Mouse (Mus musculus): ENCODE data around the gene Atp2b2.
A peak's percentile ranks its signal among the peaks of the same experiment; 100 is the strongest.

Atp2b2 gene

DNA sequence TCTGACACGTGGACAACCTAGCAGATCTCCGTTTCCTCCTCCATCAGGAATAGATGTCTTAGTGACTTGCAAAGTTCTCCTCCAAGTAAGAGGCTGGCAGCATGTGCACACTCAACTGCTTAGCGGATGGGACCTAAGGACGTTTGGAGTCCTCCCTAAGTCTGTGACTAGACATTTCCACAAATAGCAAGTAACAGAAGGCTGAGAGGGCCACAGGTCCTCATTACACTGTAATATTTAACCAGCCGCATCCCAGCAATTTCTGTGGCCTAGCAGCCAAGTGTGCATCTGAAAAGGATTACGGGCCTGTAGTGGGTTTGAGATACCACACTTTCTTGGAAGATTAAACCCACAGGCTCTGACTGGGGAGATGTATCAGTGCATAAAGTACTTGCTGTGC, 30.4 kb downstream of the Atp2b2 start:
- no peak for DNase-seq (ENCODE audit: low read depth)

DNA sequence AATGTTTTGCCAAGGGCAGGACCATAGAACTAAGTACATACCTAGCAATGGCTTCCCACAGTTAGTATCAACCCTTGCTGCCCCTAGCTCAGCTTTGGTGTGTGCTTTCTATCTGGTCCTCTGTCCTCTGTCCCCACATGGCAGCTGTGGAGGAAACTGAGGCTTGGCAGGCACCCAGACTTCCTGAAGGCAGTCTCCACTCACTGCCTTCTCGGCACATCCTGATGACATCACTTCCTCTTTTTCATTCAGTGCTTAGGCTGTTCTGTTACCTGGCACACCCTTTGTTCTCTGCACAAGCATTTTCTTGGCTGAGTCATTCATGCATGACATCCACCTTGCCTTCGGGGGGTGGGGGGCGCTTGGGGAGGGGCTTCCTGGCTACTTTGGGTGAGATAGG, 38.6 kb downstream of the Atp2b2 start:
- DNase-seq (ENCODE audit: low read depth), result peak; percentile 74

DNA sequence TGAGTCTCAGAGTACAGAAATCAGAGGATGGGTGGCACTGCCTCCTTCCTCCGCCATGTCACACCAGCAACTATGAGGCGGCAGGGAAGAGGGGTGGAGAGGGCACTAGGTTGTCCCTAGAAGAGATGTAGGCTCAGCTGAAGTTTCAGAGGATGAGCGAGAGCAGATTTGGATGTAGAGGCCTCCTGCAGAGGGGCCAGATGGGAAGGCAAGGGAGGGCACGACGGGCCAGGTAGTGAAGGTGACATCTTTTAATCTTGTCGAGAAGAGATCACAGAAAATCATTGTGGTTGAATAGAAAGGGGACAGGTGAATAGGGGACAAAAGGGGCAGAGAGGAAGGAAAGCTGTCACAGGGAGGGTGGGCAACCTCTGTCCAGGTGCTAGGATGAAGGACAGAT, 41.5 kb downstream of the Atp2b2 start:
- no peak for DNase-seq (ENCODE audit: low read depth)

DNA sequence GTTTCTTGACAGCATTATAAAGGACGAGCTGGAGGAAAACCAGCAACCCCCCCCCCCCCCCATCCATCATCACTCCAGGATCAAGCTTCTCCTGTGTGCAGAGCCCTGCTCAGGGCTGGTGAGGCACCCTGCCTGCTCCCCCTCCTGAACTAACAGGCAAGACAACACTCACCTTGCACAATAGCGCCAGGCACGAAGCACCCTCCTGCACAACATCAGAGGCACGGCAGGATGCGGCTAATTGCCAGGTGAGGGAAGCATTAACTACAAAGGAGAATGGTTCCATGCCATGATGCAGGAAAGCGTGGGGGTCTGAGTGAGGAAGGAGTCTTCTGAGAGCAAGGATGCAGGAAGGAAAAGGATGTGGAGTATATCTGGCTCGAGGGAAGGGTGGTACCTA, 42.1 kb downstream of the Atp2b2 start:
- no peak for DNase-seq (ENCODE audit: low read depth)

DNA sequence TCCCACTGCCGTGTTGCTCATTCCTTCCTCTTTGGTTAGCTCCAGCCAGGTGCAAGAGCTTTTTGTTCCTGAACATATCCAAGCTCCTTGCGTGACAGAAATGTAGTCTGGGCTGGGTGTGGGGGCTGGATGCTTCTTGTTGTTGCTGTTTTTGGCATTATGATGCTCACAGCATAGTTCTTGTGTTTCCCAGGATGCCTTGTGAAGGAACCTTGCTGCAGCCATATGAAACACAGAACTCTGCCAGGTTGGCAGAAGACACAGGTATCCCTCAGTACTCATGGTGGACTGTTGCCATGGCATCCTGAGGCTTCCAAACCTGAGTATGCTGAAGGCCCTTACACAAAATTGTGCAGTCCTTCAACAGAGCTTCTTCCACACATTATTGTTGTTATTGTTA, 44.0 kb downstream of the Atp2b2 start:
- no peak for DNase-seq (ENCODE audit: low read depth)

DNA sequence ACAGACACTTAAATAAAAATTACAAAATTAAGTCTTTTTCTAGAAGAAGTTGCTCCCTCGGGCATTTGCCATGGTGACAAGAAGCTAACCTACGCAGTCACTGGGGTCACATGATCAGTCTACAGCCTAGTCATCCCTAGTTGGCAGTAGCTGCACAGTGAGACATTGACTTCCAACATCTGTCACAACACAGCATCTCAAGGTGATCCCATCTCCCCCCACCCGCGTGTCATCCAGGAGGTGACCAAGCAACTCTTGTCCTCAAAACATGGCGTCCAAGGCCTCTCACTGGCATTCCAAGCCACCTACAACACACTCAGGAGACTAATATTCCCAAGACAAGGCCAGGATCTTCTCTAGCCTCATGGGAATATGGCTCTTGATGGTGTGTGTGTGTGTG, 48.2 kb downstream of the Atp2b2 start:
- no peak for DNase-seq (ENCODE audit: low read depth)

DNA sequence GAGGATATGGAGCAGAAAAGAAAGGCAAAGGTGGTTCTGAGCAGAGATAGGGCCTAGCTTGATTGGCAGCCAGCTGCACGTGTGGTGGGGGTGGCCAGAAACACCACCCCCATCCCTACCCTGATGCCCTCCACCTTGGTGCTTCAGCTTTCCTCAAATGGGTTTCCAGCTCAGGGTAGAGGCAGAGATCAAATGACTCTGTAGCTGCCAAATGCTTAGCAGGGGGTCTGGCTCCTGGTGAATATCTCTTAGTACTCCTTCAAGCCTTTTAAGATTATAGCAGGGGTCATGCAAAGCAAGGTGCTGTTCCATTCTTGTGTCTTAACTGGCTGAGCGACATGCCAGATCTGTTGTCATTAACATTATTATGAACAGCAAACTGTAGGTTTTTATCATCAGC, 50.3 kb downstream of the Atp2b2 start:
- DNase-seq (ENCODE audit: low read depth), result no peak

DNA sequence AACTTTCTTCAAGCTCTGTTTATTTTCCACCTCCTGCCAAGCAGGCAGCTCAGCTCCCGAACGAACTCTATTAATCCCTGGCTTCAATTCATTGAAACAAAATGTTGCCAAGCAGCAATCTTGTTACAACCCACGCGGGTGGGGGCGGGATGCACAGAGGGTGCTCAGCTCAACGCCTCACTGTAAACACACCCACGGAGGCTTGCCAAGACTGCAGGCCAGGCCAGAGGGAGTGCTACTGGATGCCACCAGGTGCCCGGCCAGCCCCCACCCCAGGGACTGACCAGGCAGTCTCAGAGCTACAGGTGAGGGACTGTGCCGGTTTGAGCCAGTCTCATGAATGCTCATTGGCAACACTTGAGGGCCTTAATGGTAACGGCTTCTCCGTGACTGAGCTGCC, 50.9 kb downstream of the Atp2b2 start:
- no peak for DNase-seq (ENCODE audit: low read depth)

DNA sequence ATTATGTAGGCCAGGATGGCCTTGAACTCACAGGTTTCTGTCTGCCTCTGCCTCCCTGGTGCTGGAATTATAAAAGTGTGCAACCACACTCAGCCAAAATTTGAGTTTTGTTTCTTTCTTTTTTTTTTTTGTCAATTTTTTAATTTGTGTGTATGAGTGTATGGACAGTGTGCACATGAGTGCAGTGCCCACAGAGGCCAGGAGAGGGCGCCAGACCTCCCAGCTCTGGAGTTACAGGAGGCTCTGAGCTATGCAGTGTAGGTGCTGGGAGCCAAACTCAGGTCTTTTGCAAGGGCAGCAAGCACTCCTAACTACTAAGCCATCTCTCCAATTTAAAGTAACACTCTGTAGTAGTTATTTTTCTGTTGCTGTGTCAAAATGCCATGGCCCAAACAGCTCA, 52.4 kb downstream of the Atp2b2 start:
- no peak for DNase-seq (ENCODE audit: low read depth)

DNA sequence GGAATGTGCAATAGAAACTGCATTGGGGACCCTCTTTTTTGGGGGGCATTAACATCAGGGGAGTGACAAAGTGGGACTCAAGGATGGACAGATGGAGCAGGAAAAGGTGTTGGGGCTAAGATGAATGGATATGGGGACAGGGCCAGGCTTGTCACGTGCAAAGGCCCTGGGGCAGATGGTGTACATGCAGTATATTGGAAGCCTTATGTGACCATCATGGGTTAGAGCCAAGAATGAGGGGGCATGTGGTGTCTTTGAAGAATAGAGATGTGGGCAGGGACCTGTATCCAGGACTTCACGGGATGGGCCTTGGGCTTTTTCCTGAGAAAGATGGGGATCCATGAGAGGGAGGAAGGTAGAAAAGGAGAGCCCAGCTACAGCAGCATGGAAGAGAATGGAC, 53.9 kb downstream of the Atp2b2 start:
- no peak for DNase-seq (ENCODE audit: low read depth)

DNA sequence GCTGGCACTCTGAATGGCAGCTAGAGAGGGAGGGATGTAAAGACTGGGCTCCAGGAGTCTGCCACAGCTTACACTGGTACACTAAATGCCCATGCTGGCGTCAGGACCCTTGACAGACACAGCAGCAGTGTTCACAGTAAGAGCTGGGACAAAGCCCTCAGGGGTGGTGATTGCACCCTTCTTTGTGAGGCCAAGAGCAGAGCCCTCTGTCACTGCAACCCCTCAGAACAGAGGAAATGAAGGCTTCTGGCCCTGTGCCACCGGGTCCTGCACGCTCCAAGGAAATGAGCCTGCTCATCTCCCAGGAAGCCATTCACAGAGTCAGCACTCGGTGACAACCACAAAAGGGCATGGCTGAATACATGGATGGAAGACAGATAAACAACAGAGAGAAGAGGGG, 55.7 kb downstream of the Atp2b2 start:
- DNase-seq (ENCODE audit: low read depth), result no peak

DNA sequence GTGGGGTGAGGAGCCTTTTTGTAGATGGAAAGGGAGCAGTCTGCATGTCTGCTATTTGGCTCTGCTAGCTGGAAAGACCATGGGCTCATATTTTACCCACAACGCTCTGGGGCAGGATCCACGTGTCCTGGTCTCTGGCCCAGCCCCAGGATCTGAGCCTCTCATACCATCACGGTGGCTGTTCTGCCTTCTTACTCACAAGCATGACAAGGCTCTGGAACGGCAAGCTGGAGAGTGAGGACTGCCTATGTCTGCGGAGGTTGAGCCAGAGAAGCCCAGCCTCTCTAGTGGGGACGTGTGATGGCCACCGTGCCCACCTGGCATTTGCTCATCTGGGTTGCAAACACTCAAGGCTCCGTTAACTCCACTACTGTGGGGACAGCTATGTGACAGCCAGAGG, 63.7 kb downstream of the Atp2b2 start:
- no peak for DNase-seq (ENCODE audit: low read depth)

DNA sequence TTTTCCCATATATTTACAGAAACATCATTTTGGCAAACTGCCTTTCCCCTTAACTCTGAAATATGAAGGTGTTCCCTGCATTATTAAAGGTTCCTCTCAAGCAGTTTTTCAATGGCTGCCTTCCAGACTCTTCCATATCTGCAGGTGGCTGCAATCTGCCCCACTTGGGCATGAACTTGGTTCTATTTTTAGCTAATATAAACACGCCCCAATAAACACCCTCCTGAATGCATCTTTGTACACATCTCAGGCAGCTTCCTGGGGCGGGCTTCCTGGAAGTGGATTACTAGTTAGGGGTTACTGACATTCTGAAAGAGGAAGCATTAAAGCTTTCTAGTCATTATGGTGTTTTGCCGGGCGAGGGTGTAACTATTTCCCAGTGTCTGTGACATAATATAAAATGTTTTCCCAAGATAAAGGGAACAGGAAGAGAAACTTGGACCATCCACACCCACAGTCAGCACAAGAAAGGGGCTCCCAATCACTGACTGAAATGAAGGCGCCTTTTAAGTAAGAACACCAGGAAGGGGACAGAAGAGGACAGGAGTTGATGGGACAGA, 64.2 kb downstream of the Atp2b2 start:
- DNase-seq (ENCODE audit: low read depth), result no peak

DNA sequence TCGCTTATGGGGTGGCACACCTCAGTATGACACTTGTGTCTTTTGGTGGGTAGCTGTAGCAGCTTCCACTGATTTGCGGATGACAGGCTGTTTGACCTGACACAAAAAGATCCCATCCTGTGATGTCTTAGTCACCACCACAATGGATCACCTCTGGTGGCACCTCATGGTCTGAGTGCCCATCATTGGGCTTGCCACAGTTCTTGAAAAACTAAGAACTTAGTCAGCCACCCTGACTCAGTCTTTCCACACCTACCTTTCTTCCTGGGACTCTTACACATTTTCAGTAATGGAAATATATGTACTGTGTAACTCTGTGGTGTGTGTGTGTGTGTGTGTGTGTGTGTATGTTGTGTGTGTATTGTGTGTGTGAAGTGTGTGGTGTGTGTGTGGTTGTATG, 71.5 kb downstream of the Atp2b2 start:
- peak; percentile 3 for DNase-seq (ENCODE audit: low read depth)

DNA sequence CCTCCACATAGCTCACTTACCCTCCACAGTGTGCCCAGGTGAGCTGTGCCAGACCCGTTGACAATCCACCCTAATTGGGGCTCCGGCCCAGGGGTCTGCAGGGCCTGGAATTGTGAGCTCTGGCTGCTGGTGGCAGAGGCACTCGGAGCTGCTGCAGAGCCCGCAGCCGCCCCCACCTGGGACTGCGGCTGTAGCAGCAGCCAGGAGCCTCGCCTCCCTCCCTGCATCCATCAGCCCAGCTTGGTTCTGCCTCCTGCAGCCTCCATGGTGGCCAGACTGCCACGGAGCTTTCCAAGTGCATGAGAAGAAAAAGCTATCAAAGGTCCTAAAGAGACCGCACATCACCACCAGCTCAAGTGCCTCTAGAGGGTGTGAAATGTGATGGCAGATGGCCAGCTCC, 71.9 kb downstream of the Atp2b2 start:
- no peak for DNase-seq (ENCODE audit: low read depth)

DNA sequence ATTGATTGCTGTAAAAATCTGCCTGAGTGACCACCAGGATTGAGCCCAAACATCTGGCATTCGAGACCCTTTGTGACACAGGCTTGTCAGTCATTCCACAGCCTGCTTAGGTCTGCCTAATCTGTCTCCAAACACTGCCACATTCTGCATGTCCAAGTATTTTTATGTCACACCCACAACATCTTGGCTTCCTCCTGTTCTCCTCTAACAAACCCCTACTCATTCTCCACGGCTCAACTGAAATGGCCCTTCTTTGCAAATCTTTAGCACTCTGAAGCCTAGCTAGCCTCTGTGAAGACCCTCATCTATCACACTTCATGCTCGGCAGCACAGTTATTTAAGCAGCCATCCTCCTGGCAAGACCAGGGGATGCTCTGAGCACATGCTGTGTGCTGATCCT, 72.7 kb downstream of the Atp2b2 start:
- no peak for DNase-seq (ENCODE audit: low read depth)

DNA sequence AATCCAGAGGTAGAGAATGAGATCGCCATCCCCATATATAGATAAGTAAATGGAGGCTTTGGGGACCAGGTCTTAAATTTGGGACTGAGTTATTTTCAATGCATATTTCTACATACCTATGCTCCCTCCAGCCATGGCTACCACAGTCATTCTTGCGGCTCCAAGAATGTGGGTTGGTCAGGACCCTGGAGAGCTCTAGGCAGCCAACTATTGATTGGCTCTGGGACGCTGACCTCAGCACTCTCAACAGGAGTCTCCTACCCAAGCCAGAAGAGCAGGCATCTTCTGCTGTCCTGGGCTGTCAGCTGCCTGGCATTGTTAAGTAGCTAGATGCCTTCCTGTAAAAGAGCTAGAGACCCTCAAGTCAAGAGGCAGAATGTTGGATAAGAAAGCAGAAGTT, 79.6 kb downstream of the Atp2b2 start:
- DNase-seq (ENCODE audit: low read depth), result peak; percentile 34

DNA sequence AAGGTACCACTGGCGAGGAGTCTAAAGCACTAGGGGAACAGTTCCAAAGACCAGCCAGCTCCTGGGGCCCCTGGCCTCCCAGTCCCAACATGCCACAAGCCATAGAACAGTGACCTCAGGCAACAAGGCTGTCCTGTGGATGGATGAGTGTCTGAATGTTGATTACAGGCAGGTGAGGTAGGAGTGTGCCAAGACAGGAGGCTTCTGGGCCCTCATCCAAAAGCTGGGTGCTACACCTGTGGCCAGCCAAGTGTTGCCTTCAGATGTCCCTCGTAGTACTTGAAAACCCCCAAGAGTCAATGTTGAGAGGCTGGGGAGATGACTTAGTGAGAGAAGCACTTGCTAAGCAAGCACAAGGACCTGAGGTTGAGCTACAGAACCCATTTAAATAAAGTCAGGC, 80.8 kb downstream of the Atp2b2 start:
- no peak for DNase-seq (ENCODE audit: low read depth)

DNA sequence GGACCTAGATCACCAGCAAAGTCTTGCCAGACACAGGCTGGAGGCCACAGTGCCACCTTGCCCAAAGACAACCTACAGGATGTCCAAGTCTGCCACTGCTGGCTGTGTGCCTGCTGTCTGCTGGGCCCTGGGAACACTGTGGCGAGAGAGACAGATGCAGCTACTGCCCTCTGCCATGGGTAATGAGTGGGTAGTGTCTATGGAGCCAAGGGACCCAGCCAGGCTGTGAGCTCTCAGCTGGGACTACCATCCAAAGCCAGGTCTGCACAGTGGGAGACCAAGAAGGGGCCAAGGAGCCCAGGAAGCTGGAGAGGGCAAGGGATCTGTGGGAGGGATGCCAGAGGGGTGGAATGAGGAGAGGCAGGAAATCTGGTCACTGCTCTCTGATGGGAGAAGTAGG, 83.1 kb downstream of the Atp2b2 start:
- no peak for DNase-seq (ENCODE audit: low read depth)

DNA sequence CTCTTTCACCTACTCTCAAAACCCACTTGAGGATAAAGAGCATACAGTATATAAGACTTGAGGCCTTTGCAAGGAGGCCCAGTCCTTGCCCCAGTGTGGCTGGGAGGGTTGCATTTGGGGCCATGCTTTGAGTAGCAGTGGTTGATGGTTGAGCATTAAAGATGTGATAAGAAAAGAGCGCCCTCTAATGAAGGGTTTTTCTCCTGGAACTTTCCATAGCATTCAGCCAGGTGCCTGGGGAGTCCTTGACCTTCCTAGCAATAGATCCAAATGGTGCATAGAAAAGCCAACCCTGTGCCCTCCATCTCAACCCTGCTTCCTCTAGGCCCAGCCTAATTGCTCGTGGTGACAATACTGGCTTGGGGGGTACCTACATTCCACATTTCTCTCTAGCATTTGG, 83.7 kb downstream of the Atp2b2 start:
- no peak for DNase-seq (ENCODE audit: low read depth)

DNA sequence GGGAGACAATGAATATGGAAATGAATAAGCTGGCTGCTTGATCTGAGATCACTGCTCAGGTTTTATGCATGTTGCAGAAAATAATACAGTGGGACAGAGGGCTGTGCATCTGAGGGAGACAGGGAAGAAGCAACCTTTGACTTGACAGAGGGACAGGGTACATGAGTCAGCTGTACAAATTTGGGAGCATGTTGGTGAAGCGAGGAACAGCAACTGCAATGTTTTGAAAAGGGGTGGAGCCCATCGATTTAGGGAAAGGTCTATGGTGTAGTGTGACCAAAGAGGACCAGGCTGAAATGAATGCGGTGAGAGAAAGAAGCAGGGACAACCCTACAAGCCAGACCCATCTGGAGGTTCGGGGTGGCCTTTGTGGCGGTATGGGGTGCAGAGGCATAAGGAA, 84.4 kb downstream of the Atp2b2 start:
- no peak for DNase-seq (ENCODE audit: low read depth)

DNA sequence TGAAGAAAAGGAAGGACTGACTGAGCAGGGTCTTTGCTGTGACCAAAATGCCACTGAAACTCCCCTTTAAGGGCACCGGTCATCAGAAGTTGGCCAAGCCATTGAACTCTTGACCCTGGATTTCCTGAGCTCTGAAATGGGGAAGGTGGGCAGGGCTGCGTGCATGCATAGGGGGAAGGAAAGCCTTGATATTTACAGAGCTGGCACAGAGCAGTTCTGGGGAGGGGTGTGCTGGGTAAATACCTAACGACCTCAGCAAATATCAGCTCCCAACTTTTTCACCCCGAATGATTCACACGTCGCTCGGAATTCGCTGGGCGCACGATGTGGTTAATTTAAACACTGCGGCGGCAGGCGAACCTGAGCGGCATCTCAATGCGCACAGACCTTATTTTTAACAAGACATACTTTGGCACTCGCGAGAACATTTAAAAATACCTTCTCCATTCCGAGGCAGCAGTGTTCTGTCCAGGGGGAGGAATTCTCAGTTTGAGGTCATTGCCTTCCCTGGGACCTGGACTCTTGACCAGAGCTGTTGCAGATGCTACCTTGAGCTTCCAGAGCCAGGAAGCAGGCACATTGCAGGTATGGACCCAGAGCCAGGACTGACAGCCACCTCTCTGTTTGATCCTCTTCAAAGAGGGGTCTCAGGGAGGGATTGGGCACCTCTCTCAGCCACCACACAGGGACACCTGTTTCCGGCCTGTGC, 85.0 kb downstream of the Atp2b2 start:
- no peak for DNase-seq (ENCODE audit: low read depth)

DNA sequence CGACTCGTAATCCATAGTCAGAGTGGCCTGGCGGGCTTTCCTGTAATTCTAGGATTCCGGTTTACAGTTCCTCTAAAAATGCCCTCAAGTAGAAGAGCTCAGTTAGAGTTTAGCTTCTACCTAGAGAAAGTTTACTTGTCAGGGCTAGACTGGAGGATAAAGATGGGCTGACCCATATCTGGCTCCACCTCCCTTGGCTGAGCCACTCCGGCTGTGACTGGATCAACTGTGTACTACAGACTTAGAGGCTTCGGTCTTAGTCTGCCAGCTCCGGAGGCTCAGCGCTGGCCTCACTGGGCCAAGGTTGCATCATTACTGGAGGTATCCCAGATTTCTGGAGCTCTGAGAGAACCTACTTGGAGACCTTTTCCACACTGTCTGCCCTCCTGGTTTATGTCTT, 94.9 kb downstream of the Atp2b2 start:
- no peak for DNase-seq (ENCODE audit: low read depth)

DNA sequence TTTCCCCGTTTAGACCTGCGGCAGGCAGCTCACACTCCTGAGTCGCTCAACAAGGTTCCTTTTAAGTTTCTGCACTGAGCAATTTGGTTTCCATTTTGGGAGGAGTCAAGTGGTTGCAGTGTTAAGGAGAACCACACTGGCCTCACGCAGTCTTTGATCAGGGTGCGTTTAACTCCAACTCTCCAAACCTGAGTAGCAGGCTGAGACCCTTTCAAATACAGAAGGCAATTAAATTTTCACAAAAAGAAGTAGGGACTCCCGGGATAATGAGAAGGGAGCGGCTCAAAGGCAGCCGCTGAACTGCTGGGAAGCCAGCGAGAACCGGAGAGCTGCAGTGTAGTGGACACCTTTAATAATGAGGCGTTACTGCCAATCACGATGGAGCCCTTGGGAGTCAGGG, 100.1 kb downstream of the Atp2b2 start:
- DNase-seq (ENCODE audit: low read depth), result no peak

DNA sequence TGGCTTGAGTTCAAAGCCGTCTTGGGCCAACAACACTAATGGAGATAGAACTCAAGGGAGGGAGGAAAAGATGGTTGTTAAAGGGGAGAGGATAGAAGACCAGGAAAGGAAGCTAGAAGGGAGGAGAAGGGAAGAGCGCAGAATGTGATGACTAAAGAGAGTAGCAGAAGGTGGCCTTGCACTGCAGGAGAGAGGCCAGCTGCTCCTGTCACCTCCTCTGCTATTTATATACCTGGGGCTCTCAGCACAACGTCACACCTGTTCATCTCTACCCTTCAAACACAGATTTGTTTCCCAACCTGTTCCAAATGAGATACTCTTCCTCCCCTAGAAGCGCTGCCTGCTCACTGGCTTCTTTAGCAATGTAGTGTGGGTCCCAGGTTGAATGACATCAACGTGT, 101.1 kb downstream of the Atp2b2 start:
- no peak for DNase-seq (ENCODE audit: low read depth)
